Mouse (Mus musculus): ENCODE measurements at regions not wholly inside any gene's neighbourhood (a gene's known extent, or its start where the extent isn't known, plus 50 kb on each side); places are given as distances from the start of the nearest gene placed in this dataset.

GRCm38 (mm10) chr11:114548658-114549057, 119.7 kb upstream of the Rpl38 start:
- no peak for DNase-seq

GRCm38 (mm10) chr11:114544212-114544611, 124.1 kb upstream of the Rpl38 start:
- DNase-seq, result no peak

DNA sequence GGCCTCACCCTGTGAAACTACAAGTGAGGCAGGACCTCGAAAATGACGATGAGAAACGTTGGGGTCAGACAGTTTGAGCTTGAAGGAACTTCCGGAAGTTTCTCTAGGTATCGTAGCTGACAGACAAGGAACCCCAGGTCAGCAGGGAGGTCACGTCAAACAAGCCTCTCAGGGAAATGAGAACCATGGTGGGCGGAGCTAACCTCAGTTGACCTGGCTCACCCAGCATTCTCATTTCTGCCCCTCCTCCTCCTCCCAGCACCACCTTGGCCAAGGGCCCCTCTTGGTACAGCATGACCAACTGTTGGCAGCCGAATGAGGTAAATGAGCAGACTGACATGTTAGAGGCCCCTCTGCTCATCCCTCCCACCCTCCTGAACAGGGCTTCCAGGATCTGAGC, 126.2 kb upstream of the Rpl38 start:
- DNase-seq, result no peak

GRCm38 (mm10) chr11:114540503-114540902, 127.8 kb upstream of the Rpl38 start:
- DNase-seq, result no peak

- no peak for DNase-seq
Observed at GRCm38 (mm10) chr11:114536616-114537493, 131.5 kb upstream of the Rpl38 start.

- no peak for DNase-seq
Observed at GRCm38 (mm10) chr11:114535900-114536299, 132.4 kb upstream of the Rpl38 start.

DNA sequence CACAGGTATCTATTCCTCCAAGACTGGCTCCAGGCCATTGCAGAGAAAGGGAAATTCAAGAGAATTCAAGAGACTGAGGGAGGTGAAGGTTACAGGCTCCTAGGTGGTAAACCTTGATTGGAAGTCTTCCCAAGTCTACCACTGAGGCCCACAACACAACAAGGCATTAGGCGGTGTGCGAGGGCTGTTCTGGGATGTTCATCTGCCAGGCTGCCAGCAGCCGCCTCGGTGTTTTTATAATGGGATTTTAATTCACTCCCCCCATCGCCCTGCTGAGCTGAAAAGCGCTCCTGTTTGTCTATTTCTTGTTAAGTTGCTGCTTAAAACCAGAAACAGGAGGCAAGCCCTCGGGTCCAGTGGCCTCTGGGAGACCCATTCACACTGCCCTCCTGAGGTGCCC, 133.9 kb upstream of the Rpl38 start:
- no peak for DNase-seq

GRCm38 (mm10) chr11:114531241-114531765, 137.0 kb upstream of the Rpl38 start:
- DNase-seq, result no peak

DNA sequence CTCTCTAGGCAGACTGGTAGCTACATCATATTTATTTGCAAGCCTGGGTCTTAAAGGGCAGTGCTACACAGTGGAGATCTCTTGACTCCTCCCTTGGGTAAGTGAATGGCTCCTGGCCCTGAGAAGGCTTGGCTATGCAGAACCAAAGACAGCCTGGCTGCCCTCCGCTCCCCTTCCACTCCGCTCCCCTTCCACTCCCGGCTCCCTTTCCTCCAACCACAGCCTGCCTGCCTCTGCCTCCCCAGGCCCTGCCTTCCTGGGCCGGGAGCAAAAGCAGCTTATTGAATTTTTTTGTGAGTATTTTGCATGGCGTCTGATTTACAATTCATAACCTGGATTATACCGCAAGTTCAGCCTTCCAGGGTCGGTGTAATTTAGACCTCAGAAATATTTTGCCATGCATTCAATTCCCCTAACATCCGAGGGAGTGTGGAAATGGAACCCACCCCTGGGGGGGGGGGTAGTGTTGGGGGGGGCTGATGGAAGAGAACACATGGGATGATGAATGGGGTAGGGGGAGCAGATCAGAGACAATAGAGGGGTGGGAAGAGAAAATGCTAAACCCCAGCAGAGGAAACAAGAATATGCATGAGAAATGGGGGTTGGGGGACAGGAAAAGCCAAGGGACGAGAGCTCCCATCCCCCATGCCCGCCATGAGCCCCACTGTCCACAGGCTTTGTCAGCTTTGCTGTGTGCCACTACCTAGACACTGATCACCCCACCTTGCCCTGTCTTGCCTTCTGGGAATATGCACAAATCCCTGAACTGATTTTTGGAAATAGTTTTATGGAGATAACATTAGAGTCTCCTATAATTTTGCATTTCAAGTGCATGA, 139.2 kb upstream of the Rpl38 start:
- no peak for DNase-seq

DNA sequence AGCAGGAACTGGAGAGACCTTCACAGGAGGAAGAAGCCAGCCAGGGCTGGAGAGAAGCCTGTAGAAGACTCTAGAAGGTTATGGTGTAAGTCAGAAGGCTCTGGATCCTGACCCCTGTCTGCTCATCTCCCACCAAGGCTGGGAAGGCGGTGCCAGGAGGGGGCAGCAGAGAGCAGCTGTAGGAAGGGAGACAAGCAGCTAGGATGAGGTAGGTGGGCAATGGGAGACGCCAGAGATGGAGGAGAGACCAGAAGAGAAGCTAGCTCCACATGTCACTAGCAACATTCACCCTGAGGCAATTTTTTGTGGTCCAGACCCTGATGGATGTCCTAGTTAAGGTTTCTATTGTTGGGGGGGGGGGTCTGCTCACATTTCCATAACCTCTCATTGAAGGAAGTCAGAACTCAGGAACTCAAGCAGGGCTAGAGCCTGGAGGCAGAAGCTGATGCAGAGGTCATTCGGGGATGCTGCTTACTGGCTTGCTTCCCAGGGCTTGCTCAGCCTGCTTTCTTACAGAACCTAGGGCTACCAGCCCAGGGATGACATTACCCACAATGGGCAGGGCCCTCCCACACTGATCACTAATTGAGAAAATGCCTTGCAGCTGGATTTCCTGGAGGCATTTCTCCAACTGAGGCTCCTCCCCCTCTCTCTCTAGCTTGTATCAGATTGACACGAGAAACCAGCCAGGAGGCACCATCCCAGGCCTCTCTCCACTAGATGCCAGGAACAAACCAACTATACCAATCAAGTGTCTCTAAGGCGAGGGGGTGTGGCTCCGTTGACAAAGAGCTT, 144.7 kb upstream of the Rpl38 start:
- peak; percentile 28 for DNase-seq

GRCm38 (mm10) chr11:114515278-114515677, 153.0 kb upstream of the Rpl38 start:
- DNase-seq, result no peak

DNA sequence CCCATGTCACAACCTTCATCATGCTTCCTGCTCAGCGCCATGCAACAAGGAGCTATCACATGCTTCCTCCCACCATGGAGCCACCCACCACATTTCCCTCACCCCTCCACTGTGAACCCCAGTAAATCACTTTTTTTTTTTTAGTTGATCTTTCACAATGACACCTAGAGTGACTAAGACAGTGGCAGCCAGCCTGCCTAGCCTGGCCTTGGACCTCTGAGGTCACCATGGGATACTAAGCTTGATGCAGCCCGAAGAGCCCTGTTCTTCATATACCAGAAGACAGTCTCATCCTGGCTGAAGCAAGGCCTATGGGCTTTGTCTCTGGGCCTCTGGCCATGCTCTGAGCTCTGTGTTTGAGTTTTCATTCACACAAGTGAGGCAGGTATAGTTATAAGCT, 154.2 kb upstream of the Rpl38 start:
- peak; percentile 26 for DNase-seq

- no peak for DNase-seq
Observed at GRCm38 (mm10) chr11:114513446-114513845, 154.9 kb upstream of the Rpl38 start.

- no peak for DNase-seq
Observed at GRCm38 (mm10) chr11:114511994-114512393, 156.3 kb upstream of the Rpl38 start.

- no peak for DNase-seq
Observed at GRCm38 (mm10) chr11:114502562-114502961, 165.8 kb upstream of the Rpl38 start.

DNA sequence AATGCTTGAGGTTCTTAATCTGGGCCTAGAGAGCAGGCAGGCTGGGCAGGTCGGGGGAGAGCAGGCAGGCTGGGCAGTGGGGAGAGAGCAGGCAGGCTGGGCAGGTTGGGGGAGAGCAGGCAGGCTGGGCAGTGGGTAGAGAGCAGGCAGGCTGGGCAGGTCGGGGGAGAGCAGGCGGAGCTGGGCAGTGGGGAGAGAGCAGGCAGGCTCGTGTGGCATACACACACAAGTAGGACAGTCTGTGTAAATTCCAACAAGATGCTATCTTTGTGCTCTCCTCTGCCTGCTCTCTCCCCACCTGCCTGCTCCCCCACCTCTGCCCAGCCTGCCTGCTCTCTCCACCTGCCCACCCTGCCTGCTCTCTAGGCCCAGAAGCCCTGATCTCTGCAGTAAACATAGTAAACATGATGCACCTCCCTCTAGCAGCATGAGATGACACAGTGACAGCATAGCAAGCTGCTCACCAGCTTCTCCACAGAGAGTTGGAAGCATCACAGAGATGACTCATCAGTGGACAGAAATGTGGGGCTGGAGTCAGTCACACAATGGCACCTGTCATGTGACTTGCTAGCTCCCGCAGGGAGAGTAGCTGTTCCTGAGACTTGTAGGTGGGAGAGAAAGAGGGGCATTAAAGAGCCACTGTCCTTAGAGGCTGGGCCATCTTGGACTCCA, 166.3 kb upstream of the Rpl38 start:
- no peak for DNase-seq

- no peak for DNase-seq
Observed at GRCm38 (mm10) chr11:114500416-114500815, 167.9 kb upstream of the Rpl38 start.

DNA sequence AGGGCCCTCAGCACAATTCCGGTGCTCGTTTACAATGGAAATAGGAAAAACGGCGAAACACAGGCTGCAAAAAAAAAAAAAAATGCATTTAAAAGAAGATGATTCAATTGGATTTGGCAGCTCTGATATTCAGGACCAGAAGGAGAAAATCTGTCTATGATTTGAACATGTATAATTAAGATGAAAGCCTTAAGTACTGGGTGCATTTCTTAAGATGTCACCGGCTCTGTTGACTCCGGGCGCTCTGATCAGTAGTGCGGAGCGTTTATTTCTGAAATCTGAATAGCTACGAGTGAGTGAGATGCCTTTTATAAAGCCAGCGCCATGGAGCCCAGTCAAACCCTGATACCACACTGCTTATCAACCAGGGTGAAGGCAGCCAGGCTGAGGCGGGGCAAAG, 168.7 kb upstream of the Rpl38 start:
- DNase-seq, result no peak

DNA sequence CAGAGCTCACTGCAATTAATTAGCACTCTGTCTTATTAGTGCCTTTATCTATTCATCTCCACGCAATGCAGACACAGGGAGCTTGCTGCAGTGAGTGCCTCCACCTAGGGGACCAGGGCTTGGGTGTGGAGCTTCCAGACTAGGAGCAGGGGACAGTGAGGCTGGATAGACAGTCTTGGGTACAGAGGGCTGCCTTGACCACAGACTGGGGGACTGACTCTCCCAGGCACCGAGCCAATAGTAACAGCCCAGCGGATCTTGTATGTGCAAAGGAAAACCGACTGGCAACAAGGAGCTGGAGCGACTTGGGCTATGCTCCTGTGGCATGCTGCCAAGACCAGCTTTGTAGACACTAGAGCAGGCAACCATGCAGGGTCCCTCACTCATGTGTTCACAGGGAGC, 172.8 kb upstream of the Rpl38 start:
- no peak for DNase-seq

DNA sequence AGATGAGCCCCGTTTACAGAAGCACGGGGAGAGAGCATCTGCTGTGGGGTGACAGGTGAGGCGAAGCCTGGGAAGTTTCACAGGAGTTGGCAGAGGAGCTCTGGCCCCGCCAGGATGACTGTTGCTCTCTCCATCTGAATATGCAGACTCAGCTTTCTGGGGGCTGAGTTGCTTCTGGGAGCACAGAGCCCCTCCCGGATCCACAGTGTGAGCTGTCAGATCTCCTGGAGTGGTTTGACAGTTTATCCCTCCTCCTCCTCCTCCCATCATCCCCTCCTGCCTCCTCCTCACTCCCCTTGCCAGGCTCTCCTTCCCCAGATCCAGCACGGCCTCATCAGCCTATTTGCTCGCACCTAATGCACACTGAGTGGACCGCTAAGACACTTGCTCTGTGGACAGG, 181.9 kb upstream of the Rpl38 start:
- DNase-seq, result no peak

DNA sequence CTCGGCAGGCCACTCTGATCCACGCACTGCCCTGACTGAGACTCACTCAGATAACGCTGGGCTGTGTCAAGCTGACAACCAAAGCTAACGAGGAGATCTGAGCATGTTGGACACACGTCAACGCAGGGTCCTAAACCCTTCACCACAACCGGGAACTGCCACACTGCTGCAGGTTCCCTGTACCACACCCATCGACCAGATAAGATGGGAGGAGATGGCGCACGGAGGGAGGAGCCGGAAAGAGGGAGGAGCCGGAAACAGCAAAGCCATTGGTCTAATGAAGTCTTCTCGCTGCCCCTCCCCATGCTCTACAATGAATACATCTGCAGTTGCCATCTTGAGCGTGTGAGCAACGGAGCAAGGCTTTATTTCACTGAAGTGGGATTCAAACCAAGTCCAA, 182.9 kb upstream of the Rpl38 start:
- no peak for DNase-seq

- DNase-seq, result no peak
Observed at GRCm38 (mm10) chr11:114484668-114484953, 183.7 kb upstream of the Rpl38 start.
